Mouse (Mus musculus): Measurements from ENCODE around the gene Atp23.
"Not testable (repeated sequence)": the region's sequence is repeated elsewhere in the genome, so short reads cannot be mapped to it uniquely, and the experiment has no call there.

Atp23 gene

GRCm38 (mm10) chr10:126906811-126907210 is 5.7 kb upstream of the Atp23 start:
- no peak for DNase-seq

GRCm38 (mm10) chr10:126905650-126906075 is 4.5 kb upstream of the Atp23 start:
- DNase-seq, result peak; percentile 94 to 96

GRCm38 (mm10) chr10:126905086-126905485 is 3.9 kb upstream of the Atp23 start:
- peak; percentile 41 to 60 for DNase-seq

- peak in 1 of 2 experiments; percentile 26 for DNase-seq
Observed at GRCm38 (mm10) chr10:126904221-126904620, 3.1 kb upstream of the Atp23 start.

GRCm38 (mm10) chr10:126901488-126901843 is 311 bp upstream of the Atp23 start:
- DNase-seq, result no peak

- DNase-seq, result no peak
Observed at GRCm38 (mm10) chr10:126895891-126896290, 5.3 kb downstream of the Atp23 start.

- no peak for DNase-seq
Observed at GRCm38 (mm10) chr10:126894061-126894460, 7.1 kb downstream of the Atp23 start.

- no peak for DNase-seq
Observed at GRCm38 (mm10) chr10:126893145-126893544, 8.0 kb downstream of the Atp23 start.

- no peak for DNase-seq
Observed at GRCm38 (mm10) chr10:126873755-126874154, 27.4 kb downstream of the Atp23 start.

- no peak for DNase-seq
Observed at GRCm38 (mm10) chr10:126872256-126872655, 28.9 kb downstream of the Atp23 start.

GRCm38 (mm10) chr10:126869372-126870318 is 31.5 kb downstream of the Atp23 start:
- peak; percentile 88 to 89 for DNase-seq

- DNase-seq, result no peak
Observed at GRCm38 (mm10) chr10:126865284-126865683, 35.9 kb downstream of the Atp23 start.

GRCm38 (mm10) chr10:126862193-126862592 is 39.0 kb downstream of the Atp23 start:
- DNase-seq, result no peak

- DNase-seq, result peak; percentile 14 to 46
Observed at GRCm38 (mm10) chr10:126853286-126853685, 47.9 kb downstream of the Atp23 start.

- peak in 1 of 2 experiments; percentile 4 for DNase-seq
Observed at GRCm38 (mm10) chr10:126845309-126845911, 55.7 kb downstream of the Atp23 start.

- DNase-seq, result peak; percentile 55 to 67
Observed at GRCm38 (mm10) chr10:126844689-126845088, 56.5 kb downstream of the Atp23 start.

GRCm38 (mm10) chr10:126840266-126840665 is 60.9 kb downstream of the Atp23 start:
- DNase-seq, result no peak

- peak in 1 of 2 experiments; percentile 40 for DNase-seq
Observed at GRCm38 (mm10) chr10:126833006-126833405, 68.1 kb downstream of the Atp23 start.

GRCm38 (mm10) chr10:126831329-126831728 is 69.8 kb downstream of the Atp23 start:
- DNase-seq, result no peak

- DNase-seq, result no peak
Observed at GRCm38 (mm10) chr10:126828618-126829017, 72.5 kb downstream of the Atp23 start.

GRCm38 (mm10) chr10:126827941-126828593 is 73.1 kb downstream of the Atp23 start:
- DNase-seq, result no peak

GRCm38 (mm10) chr10:126826982-126827381 is 74.2 kb downstream of the Atp23 start:
- no peak for DNase-seq

- DNase-seq, result not testable (repeated sequence)
Observed at GRCm38 (mm10) chr10:126826216-126826615, 74.9 kb downstream of the Atp23 start.

Measured in cerebellum, postnatal 14 days (tissue).